Mouse (Mus musculus): Measurements from ENCODE around the gene Glce.

DNA sequence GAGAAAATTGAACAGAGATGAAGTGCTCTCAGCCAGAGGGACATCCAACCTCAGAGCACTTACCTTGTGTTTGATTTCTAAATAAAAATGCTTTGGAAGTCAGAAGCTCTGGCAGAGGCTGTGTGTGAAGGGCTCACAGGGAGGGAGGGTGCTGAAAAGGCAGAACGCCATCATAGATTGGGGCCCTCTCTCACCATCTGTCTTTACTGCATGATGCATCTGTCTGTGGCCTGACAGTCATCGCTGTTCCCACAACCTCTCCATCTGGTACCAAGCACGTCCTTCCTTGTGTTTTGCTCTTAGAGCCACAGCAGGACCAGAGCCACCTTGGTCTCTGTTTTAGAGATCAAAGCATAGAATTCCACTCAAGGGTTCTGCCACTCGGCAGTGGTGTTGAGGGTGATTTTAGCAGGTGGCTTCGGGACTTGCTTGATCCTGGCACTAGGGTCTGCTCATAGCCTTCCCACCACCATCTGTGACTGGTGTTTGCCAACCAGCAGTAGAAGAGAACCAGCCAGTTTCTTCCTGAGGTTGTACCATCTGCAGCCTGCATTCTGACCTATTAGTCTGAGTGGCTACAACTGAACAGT lies 3.6 kb upstream of the Glce start:
- TF ChIP-seq EP300 (optimal IDR thresholded peaks at IDR 0.05) (no peak), CTCF (IDR thresholded peaks at IDR 0.05; ENCODE audit: low read depth) (no peak)

Measured in stomach, postnatal 0 days (tissue).